Mouse (Mus musculus) embryonic facial prominence, embryonic 14.5 days (tissue): ENCODE measurements around the gene Adcyap1r1. TPM values are rescaled to one million over a fixed set of nuclear protein-coding genes. Genes with fewer than 3 reads are reported as not detected.

Experiments used
- ATAC-seq: fragments of 200-750 bp; cut with Nextera tagmentation; 2 replicates; pipeline ENCODE4 v1.8.0; 2017; ENCODE audit warnings: low read depth, moderate number of reproducible peaks, moderate TSS enrichment
- DNase-seq: peaks from one replicate; pipeline ENCODE4 v3.0.0-alpha.2; 2015; ENCODE audit warnings: low spot score
- H3K27ac ChIP-seq: fragments of 300-500 bp; sonication (generic); replicated peaks from 2 replicates; pipeline ENCODE4 v1.5.1; 2014; ENCODE audit warnings: low read depth, mild to moderate bottlenecking, low read length, moderate library complexity
- H3K27me3 ChIP-seq: fragments of 300-500 bp; sonication (generic); replicated peaks from 2 replicates; pipeline ENCODE4 v1.6.1; 2014; ENCODE audit warnings: low read length; ENCODE audit not compliant: control insufficient read depth, insufficient read depth
- H3K36me3 ChIP-seq: fragments of 300-500 bp; sonication (generic); 2 replicates; pipeline ENCODE4 v1.6.1; 2014; ENCODE audit warnings: low read length, mixed read lengths; ENCODE audit not compliant: control insufficient read depth, insufficient read depth
- H3K4me1 ChIP-seq: fragments of 300-500 bp; sonication (generic); 2 replicates; pipeline ENCODE4 v1.6.1; 2014; ENCODE audit warnings: antibody characterized with exemption, low read length; ENCODE audit not compliant: control insufficient read depth, insufficient read depth
- H3K4me2 ChIP-seq: fragments of 300-500 bp; sonication (generic); 2 replicates; pipeline ENCODE4 v1.6.1; 2014; ENCODE audit warnings: low read depth, mild to moderate bottlenecking, low read length, moderate library complexity, mixed read lengths
- H3K4me3 ChIP-seq: fragments of 300-500 bp; sonication (generic); 2 replicates; pipeline ENCODE4 v1.5.1; 2014; ENCODE audit warnings: low read depth, mild to moderate bottlenecking, low read length
- H3K9ac ChIP-seq: fragments of 300-500 bp; sonication (generic); 2 replicates; pipeline ENCODE4 v1.6.1; 2014; ENCODE audit warnings: low read depth, mild to moderate bottlenecking, low read length, moderate library complexity, mixed read lengths
- H3K9me3 ChIP-seq: fragments of 300-500 bp; sonication (generic); 2 replicates; pipeline ENCODE4 v1.6.1; 2016; ENCODE audit warnings: low read length; ENCODE audit not compliant: control insufficient read depth
- WGBS: fragments of 180-500 bp; shearing (Covaris S2); extraction: QIAGEN DNeasy Blood & Tissue Kit; methylation state at CpG from one replicate; pipeline ENCODE4 v1.1.7; 2014; 5-methylcytosine and 5-hydroxymethylcytosine counted together
- polyA plus RNA-seq: library from polyadenylated mRNA; unstranded; fragments of >200 nt; fragmentation: Nextera tagmentation; extraction: Ambion mirVana; gene quantifications from 2 replicates; pipeline ENCODE4 v1.2.1, GENCODE M21; 2014

Adcyap1r1 gene
- polyA plus RNA-seq, 1 experiment from 2014 or later: 5.1 TPM

DNA sequence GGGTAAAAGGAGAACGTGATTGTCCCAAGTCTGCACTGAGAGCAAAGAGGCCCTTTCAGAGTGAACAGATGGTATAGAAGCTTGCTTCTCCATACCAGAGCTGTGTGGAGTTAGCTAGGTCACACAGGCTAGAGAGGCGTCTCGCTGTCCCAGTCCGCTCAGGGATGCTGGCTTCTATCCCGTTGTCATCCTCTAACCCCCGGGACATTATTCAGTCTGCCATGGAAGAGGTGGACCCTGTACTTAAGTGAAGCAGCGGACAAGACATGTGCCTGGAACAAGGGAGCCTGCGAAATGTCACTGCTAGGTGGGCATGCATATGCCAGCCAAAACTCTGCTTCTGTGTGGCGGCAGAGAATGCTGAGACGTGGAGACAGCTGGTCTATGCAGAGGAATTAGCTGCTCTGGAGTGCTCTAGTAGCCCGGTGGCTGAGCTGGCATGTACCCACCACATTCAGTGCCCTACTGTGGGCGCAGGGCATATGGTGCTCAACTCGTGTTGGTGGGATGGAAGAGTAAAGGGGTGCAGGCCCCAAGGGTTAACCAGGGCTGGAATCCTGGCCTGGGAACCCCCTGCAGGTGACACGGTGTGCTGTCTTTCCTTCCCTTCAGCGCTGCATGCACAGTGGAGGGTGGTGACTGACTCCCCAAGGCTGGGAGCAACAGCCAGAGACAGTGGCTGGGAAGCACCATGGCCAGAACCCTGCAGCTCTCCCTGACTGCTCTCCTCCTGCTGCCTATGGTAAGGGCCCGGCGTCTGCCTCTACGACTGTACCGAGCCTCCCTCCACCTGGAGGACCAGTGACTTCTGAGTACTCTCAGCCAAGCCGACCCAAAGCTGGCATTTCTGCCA, 8.0 kb downstream of the Adcyap1r1 start:
- Histone ChIP-seq H3K9ac (no peak overlapping the region), H3K27ac (no peak overlapping the region), H3K27me3 (peaks cover 4% of the 10 kb centered on the region; the same call in 1 of the 2 replicates), H3K4me3 (no peak overlapping the region), H3K4me2 (no peak overlapping the region), H3K36me3 (no peaks in the 10 kb centered on the region), H3K4me1 (no peaks in the 10 kb centered on the region), H3K9me3 (no peaks in the 10 kb centered on the region)
- no peak for ATAC-seq
- 80% methylated on average over 20 of the region's 20 CpGs for WGBS
- no peak for DNase-seq

DNA sequence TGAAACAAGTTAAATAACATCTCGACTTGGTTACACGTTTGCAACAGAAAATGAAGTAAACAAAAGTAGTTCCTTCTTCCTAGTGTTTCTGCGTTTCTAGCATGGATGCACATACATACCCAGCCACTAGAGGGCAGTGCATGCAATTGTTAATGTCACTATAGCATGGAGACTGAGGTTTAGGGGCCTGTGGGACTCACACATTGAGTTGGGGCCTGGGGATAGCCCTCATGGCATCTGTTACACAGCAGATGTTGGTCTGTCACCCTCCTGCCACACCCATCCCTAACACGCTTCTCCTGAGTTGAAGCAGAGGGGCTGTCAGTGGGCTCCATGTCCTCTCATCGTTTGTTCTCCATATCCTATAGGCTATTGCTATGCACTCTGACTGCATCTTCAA, 9.4 kb downstream of the Adcyap1r1 start:
- H3K9ac ChIP-seq: no peak overlapping the region
- WGBS: 67% methylated on average over 5 of the region's 5 CpGs
- no peak for ATAC-seq
- 0 out of 2 replicates have a peak, but pooled peaks cover 4% of the 10 kb centered on the region for H3K27me3 ChIP-seq
- H3K27ac ChIP-seq: no peak overlapping the region
- no peaks in the 10 kb centered on the region for H3K9me3 ChIP-seq
- no peaks in the 10 kb centered on the region for H3K4me1 ChIP-seq
- no peak overlapping the region for H3K4me3 ChIP-seq
- H3K36me3 ChIP-seq: no peaks in the 10 kb centered on the region
- DNase-seq: no peak
- no peak overlapping the region for H3K4me2 ChIP-seq

DNA sequence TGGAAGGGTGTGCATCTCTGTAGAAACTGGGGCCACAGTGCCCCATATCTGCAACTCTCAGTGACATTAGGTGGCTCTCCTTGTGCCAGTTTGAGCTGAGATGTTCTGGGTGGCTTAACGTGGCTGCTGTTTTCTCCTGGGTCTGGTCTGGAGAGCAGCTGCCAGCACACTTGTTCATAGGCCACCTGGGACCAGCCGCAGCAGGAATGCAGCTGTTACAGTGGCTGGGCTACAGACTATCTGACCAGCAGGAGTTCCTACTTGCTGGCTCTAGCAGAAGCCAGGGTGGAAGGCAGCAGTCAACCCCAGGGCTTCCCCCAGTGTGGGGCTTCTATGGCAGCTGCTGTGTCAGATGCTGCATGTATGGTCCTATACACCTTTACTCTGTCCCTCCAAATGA, 9.9 kb downstream of the Adcyap1r1 start:
- ATAC-seq (peak; percentile 41; the same call in 1 of the 2 replicates), DNase-seq (peak; percentile 33)
- H3K9me3 ChIP-seq: no peaks in the 10 kb centered on the region
- 0 out of 2 replicates have a peak, but pooled peaks cover 4% of the 10 kb centered on the region for H3K27me3 ChIP-seq
- no peak overlapping the region for H3K4me2 ChIP-seq
- WGBS: 72% methylated on average over 2 of the region's 2 CpGs
- H3K4me1 ChIP-seq: no peaks in the 10 kb centered on the region
- H3K27ac ChIP-seq: no peak overlapping the region
- no peaks in the 10 kb centered on the region for H3K36me3 ChIP-seq
- H3K9ac ChIP-seq: no peak overlapping the region
- H3K4me3 ChIP-seq: no peak overlapping the region

GRCm38 (mm10) chr6:55462394-55462793, 10.6 kb downstream of the Adcyap1r1 start:
- no peak for DNase-seq
- no peaks in the 10 kb centered on the region for H3K27me3 ChIP-seq
- 78% methylated on average over 1 of the region's 1 CpGs for WGBS
- H3K4me3 ChIP-seq: no peak overlapping the region
- H3K9me3 ChIP-seq: no peaks in the 10 kb centered on the region
- H3K4me1 ChIP-seq: no peaks in the 10 kb centered on the region
- no peak overlapping the region for H3K9ac ChIP-seq
- no peak overlapping the region for H3K4me2 ChIP-seq
- no peak overlapping the region for H3K27ac ChIP-seq
- no peaks in the 10 kb centered on the region for H3K36me3 ChIP-seq
- ATAC-seq: no peak

DNA sequence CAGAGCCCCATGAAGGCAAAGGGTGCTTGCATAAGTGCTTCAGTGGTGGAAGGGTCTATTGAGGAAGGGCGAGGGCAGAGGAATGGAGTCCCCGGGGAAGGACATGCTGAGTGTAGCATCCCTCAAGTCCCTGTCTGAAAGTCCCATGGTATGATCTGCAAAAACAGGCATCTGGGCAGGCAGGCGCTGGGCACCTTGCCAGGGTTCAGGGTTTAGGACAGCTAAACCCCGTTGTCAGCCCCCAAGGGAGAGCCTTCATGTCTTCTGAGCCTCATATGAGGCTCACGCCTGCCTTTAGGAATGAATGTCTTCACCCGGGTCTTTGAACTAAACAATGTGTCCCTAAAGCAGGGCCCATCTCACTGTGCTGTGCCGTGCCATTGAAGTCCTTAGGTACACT, 12.2 kb downstream of the Adcyap1r1 start:
- Histone ChIP-seq H3K27ac (no peak overlapping the region), H3K9ac (no peak overlapping the region), H3K4me1 (no peaks in the 10 kb centered on the region), H3K9me3 (no peaks in the 10 kb centered on the region), H3K4me2 (no peak overlapping the region), H3K36me3 (no peaks in the 10 kb centered on the region), H3K4me3 (no peak overlapping the region), H3K27me3 (no peaks in the 10 kb centered on the region)
- WGBS: 79% methylated on average over 7 of the region's 7 CpGs
- no peak for ATAC-seq
- no peak for DNase-seq

GRCm38 (mm10) chr6:55465311-55465710, 13.5 kb downstream of the Adcyap1r1 start:
- H3K4me1 ChIP-seq: no peaks in the 10 kb centered on the region
- no peaks in the 10 kb centered on the region for H3K27me3 ChIP-seq
- no peak overlapping the region for H3K4me2 ChIP-seq
- DNase-seq (no peak), ATAC-seq (no peak)
- no peak overlapping the region for H3K27ac ChIP-seq
- no peak overlapping the region for H3K9ac ChIP-seq
- no peak overlapping the region for H3K4me3 ChIP-seq
- WGBS: 76% methylated on average over 4 of the region's 4 CpGs
- H3K36me3 ChIP-seq: no peaks in the 10 kb centered on the region
- no peaks in the 10 kb centered on the region for H3K9me3 ChIP-seq

DNA sequence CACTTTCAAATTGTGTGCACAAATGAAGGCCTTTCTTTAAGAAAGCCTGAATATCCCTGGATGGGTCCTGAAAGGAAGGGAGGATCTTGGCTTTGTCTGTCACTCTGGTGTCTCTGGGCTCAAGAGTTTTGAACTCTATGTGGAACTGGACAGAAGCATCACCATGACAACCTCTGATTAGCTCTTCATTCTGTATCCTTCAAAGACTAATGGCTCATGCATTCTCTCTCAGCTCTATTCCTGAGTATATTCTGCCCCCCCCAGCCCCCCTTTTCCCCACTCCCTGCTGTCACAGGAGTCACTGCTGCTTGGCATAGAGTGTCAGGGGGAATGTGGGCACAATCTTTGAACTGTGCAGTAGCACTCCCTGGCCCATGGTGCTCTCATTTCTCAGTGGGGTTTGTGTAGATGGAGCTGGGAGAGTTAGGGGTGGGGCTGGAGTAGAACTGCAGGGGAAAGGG, 14.6 kb downstream of the Adcyap1r1 start:
- no peak overlapping the region for H3K27ac ChIP-seq
- no peak overlapping the region for H3K4me3 ChIP-seq
- no peaks in the 10 kb centered on the region for H3K27me3 ChIP-seq
- no peak overlapping the region for H3K9ac ChIP-seq
- H3K4me1 ChIP-seq: no peaks in the 10 kb centered on the region
- H3K4me2 ChIP-seq: no peak overlapping the region
- ATAC-seq: no peak
- no peaks in the 10 kb centered on the region for H3K9me3 ChIP-seq
- no peak for DNase-seq
- no peaks in the 10 kb centered on the region for H3K36me3 ChIP-seq

DNA sequence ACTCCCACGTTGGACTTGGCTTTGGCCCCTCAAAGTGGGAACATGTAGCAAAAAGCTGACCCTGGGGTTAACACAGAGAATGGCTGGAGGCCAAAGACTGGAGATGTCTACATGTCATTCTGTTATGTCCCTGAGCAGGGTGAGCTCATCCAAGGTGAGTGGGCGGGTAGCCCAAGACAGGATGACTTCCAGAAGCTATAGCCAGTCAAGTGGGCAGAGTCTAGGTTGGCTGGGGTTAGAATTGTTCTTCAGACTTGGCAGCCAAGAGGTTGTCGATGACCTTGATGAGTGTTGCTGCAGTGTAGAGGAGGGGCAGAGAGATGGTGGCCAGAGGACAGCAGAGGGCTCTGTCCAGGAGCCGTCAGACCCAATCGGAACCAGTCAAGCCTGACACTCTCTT, 18.9 kb downstream of the Adcyap1r1 start:
- WGBS: 78% methylated on average over 5 of the region's 5 CpGs
- Histone ChIP-seq H3K4me2 (no peak overlapping the region), H3K36me3 (no peaks in the 10 kb centered on the region), H3K9ac (no peak overlapping the region), H3K27ac (no peak overlapping the region), H3K9me3 (no peaks in the 10 kb centered on the region), H3K27me3 (no peaks in the 10 kb centered on the region), H3K4me1 (no peaks in the 10 kb centered on the region), H3K4me3 (no peak overlapping the region)
- ATAC-seq (no peak), DNase-seq (no peak)

DNA sequence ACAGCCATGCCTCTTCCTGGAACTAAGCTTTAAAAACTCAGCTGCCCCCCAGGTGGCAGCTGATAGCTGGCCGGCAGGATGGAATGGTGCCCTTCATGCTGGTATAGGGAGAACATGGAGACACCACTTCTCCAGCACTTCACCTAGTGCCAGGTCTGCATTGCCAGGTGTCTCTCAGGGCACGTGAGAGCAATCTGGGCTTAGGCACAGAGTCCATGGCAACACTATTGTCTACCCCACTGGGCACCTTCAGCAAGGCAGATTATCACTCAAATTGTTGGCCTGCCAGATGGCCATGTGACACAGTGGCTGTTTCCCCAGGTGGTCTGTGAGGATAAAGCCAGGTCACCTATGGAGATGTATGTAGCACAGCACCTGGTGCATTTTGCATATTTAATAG, 20.6 kb downstream of the Adcyap1r1 start:
- H3K9ac ChIP-seq: no peak overlapping the region
- ATAC-seq: no peak

More for the DNA sequence above, 20.6 kb downstream of the Adcyap1r1 start:
- H3K4me1 ChIP-seq: no peaks in the 10 kb centered on the region
- no peaks in the 10 kb centered on the region for H3K36me3 ChIP-seq
- no peaks in the 10 kb centered on the region for H3K9me3 ChIP-seq
- DNase-seq: no peak
- no peak overlapping the region for H3K4me2 ChIP-seq
- WGBS: 84% methylated on average over 2 of the region's 2 CpGs
- no peak overlapping the region for H3K4me3 ChIP-seq
- H3K27ac ChIP-seq: no peak overlapping the region
- no peaks in the 10 kb centered on the region for H3K27me3 ChIP-seq
